Mouse (Mus musculus) brain, embryonic 14.5 days (tissue): ENCODE results near the gene Gtf2f1.
A peak's percentile ranks its signal among the peaks of the same experiment; 100 is the strongest.

ENCODE experiments used
- CTCF ChIP-seq: fragments of 200-500 bp; IDR thresholded peaks from 2 replicates; pipeline ENCODE4 v1.5.1; 2012; ENCODE audit warnings: inconsistent platforms, mild to moderate bottlenecking, moderate library complexity, borderline replicate concordance; ENCODE audit not compliant: insufficient read depth, insufficient read length; ENCODE audit errors: extremely low read depth
- POLR2A ChIP-seq: fragments of 200-500 bp; IDR thresholded peaks from 2 replicates; pipeline ENCODE4 v1.6.1; 2012; ENCODE audit warnings: mild to moderate bottlenecking, inconsistent platforms, borderline replicate concordance; ENCODE audit not compliant: poor library complexity, insufficient read depth, insufficient read length, severe bottlenecking; ENCODE audit errors: extremely low read depth

GRCm38 (mm10) chr17:57011236-57012141 lies at the start of gene Gtf2f1, which contains the start of gene Gm17949:
- TF ChIP-seq CTCF (no peak), POLR2A (peak; percentile 88; the same call in 1 of the 2 replicates)
